Mouse (Mus musculus) lung, postnatal 10 days (tissue): ENCODE results near the gene Adap1.
"Not testable (repeated sequence)": the region's sequence is repeated elsewhere in the genome, so short reads cannot be mapped to it uniquely, and the experiment has no call there.

Experiments
- DNase-seq: peaks from one replicate; pipeline ENCODE4 v3.0.0; 2021

Gene Adap1

DNA sequence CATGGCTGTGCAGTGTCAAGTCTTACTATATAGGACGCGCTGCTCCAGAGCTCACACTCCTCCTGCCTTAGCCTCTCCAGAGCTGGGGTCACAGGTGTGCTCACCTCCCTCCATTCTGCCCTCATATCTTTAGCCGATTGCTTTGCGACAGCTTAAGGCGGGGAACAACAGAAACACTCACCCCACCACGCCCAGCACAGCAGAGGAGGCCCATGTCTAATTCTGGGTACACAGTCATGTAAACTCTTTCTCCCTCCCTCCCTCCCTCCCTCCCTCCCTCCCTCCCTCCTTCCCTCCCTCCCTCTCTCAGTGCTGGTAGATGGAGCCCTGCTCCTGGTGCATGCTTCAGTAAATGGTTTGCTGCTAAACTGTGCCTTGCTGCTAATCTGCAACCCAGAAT, 24.3 kb upstream of the Adap1 start:
- DNase-seq, result no peak

DNA sequence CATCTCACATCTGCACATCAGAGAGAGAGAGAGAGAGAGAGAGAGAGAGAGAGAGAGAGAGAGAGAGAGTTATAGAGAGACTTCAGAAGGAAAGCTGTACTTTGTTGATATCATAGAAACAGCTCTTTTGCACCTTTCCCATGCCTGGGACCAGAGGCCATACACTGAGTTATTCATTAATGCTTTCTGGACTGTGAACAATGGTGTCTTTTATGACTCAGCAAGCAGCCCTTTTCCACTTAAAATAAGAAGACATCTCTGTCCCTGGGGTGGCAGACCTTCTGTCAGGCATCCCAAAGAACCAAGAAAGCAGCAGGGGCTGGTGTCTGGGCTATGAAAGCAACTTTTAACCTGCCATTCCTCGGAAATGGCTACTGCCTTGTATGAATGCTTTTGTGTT, 21.8 kb upstream of the Adap1 start:
- DNase-seq, result no peak

DNA sequence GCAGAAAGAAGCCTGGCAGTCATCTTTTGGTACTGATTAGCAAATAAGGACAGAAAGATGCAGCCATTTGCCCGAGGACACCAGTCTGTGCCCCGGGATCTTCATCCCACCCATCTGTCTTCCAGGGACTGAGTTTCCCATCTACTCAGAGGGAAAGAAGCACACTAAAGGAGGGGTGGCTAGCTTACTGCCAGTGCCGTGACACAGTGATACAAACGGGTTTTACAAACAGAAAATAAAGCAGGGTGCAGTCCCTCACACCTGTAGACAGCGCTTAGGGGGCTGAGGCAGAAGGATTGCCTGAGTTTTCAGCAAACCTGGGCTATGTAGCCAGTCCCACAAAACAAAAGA, 19.9 kb upstream of the Adap1 start:
- no peak for DNase-seq

DNA sequence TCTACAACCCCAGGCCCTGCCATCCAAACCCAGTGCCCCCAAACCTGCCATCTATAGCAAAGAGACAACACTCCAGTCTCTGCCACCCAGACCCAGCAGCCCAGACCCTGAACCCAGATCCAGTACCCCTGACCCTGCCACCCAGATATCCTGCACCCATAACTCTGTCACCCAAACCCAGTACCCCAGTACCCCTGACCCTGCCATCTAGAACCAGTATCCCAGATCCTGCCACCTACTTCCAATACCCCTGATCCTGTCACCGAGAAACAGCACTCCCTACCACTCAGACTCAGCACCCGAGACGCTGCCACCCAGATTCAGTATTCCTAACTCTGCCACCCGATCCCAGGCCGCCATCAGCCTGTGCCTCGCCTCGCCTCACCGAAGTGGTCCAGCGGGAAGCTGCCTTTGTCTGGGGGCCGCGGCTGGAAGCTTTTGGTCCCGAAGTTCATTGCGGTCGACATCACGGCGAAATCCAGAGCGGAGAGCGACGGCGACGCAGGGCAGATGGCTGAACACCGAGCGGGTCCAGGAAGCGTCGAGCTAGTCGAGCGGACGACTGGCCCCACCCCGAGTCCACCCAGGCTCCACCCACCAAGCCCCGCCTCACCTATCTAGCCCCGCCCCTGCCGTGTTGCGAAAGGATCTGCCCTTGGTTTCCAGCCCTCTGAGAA, 19.4 kb upstream of the Adap1 start:
- DNase-seq, result peak; percentile 97

DNA sequence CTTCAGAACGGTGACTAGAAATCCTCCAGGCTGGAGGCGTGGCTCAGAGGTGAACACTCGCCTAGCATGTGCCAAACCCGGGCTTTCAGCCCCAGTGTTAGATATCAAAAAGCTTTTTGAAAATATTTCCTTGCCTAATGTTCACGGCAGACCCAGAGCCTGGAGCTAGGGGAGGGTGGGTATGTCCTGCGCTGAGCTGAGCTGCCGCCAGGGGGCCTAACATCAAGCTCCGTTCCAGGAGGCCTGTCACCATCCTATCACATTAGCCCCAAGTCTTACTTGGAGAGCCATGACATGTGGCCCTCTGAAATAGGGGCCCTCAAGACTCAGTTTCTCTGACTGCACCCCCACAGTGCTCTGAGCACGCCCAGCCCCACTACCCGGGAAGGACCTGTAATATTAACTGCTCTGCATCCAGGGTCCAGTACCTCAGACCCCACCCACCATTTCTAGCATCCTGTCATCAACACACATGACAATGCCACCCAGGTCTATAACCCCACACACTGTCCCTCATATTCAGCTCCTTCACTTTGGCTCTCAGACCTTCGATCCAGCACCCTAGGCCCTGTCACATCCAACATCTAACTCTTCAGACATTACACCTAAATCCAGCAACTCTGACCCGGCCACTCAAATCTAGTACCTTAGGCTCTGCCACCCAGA, 18.7 kb upstream of the Adap1 start:
- peak; percentile 90 for DNase-seq

DNA sequence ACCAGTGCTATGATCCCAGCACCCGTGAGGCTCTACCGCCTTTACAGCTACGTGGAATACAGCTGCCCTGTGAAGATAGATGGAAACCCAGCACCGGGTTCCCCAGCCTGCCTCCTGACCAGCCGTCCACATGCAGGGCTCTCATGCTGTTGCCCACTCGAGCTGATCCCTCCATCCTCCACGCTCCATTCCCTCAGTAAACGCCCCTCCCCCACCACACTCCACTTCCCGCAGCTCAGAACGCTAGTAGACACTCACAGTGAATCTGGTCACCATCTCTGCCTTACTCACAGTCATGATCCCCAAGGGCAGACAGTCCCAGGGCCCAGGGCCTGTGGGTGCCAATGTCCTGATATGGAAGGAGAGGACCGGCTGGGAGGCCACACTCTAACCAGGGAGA, 13.5 kb upstream of the Adap1 start:
- DNase-seq, result no peak

DNA sequence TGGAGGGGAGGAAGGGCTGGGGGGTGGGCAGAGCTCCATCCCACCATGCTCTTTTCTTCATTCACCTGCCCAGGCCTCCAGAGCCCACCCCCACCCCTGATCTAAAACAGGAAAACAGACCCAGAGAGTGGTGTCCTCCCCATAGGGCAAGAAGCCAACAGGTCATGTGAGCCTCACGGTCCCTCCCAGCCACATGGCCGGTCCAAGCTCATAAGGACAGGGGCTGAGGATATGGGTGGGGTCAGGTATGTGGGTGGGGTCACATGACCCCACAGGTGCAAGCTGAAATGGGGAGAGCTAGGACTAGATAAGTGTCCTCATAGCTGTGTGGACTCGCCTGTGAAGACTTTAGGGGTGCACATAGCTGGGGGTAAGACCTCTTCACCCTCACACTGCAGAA, 13.0 kb upstream of the Adap1 start:
- peak; percentile 44 for DNase-seq

DNA sequence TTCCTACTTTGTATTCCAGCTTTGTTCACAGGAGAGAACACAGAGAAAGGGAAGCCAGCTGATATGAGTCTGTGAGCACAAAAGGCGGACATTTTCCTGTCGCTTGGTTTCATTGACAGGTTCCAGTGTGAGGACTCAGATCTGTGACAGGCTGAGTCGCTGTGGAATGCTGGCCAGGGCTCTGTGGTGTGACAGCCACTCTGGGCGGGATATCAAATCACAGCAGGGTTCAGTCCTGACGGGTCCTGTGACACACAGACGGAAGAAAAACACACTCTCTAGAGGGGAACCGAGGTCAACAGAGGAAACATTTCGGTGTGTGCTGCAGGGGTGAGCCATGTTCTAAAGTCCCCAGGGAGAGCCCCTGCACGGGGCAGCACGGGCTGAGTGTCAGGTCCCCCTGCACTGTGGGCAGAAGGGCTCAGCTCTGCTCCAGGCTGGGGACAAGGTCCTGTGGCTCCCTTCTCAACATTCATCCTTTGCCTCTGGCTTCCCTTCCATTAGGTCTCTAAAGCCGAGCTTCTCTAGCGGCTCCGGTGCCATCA, 12.5 kb upstream of the Adap1 start:
- DNase-seq, result no peak

DNA sequence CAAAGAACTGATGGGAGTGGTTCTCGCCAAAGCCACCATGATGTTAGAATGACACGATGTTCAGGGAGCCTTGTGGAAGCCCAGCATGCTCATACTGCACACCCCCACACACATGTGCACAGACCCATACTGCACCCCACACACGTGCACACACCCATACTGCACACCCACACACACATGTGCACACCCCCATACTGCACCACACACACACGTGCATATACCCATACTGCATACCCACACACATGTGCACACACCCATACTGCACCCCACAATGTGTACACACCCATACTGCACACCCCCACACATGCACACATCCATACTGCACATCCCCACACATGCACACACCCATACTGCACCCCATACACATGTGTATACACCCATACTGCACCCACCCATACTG, 10.2 kb upstream of the Adap1 start:
- DNase-seq, result no peak

DNA sequence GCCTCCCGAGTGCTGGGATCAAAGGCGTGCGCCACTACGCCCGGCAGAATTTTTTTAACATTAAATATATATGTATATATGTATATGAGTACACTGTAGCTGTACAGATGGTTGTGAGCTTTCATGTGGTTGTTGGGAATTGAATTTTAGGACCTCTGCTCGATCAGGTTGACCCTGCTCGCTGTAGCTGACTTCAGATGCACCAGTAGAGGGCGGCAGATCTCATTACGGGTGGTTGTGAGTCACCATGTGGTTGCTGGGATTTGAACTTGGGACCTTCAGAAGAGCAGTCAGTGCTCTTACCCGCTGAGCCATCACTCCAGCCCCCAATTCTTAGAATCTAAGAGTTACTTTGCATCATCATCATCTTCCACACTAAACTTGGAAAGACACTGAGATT, 9.0 kb upstream of the Adap1 start:
- not testable (repeated sequence) for DNase-seq

DNA sequence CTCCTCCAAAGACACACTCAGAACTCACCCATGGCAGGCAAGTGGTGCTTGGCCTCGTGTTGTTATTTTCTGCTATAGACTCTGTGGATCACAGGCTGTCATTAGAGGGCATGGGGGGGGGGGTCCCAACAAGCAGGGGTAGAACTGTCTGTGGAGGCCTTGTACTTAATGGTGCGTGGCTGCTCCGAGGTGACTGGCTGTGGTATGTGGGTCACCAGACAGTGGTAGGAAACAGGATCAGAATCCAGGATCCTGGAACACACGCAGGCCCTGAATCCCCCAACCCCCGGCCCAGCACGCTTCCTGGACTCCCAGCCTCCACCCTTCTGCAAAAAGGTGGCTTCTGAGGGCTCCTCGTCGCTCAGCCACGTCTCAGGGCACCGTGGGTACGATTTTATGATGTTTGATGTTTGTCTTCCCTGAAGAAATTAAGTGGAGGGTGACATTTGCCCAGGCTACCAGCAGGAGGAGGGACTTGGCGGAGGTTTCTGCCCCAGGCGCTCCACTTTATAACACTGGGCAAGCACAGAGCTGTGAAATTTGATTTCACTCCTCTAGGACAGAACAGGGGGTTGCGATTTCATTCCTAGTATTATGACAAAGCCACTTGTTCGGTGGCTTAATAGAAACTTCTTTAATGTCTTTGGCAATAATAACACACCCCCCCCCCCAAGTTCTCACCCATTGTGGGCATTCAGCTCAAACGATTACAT, 8.0 kb upstream of the Adap1 start:
- DNase-seq, result no peak

DNA sequence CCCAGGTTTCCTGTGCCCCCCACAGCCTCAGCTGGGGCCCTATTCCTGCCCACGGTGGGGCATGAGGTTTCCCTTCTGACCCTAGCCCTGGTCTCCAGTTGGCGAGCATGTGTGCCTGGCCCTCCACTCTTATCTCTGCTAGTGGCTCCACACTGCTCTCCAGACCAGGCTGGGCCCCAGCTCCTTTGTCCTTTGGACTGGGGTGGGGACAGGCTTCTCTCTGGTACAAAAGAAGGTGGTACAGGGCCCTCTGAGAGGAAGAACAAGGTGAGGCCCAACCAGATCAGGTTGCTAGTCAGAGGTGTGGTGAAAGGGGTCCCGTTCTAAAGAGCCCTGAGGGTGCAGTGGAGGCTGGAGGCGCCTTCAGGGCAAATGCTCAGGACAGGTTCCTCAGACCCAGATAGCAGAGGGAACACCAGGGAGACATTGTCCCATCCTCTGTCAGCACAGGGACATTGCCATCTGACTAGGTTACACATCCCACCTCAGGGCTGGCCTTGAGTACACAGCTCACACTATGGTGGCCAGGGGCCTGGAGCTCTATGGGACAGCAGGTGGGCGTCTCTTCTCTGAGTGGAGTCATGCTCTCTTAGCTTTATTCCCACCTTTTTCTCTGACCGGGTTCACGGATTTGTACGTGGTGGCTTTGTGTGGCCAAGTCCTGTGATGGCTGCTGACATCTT, 7.3 kb upstream of the Adap1 start:
- no peak for DNase-seq

DNA sequence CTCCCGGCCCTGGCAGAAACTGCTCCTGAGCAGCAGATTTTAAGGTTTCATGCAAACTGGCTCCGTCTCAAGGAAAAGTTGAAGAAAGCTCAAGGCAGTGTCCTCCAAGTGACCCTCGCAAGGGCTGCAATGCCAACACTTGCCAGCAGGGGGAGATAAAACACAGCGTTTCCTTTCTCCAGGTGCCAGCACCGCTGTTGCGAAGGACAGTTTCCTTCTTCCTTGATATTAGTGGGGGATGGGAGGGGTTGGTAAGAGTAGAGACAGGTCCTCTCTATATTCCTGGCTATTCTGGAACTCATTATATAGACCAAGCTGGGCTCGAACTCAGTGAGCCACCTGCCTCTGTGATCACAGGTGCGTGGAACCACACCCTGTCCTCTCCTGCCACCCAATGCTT, 6.3 kb upstream of the Adap1 start:
- DNase-seq, result peak; percentile 89

DNA sequence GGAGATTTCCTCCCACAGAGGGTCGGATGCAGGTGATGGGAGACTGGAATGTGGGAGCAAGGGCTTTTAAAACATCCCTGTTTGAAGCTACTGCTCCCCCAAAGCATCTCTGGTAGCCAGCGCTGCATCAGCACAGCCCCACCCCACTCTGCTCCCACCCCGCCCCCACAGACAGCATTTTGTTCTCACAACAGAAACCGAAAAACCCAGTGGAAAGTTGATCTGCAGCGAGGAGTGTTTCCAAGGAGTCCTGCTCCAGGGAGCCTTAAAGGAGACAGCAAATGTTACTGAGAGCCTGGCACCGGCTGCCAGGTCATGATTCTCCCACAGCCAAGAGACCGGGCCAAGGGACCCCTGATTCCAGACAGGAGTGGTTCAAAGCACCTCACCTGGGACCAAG, 5.3 kb upstream of the Adap1 start:
- no peak for DNase-seq

DNA sequence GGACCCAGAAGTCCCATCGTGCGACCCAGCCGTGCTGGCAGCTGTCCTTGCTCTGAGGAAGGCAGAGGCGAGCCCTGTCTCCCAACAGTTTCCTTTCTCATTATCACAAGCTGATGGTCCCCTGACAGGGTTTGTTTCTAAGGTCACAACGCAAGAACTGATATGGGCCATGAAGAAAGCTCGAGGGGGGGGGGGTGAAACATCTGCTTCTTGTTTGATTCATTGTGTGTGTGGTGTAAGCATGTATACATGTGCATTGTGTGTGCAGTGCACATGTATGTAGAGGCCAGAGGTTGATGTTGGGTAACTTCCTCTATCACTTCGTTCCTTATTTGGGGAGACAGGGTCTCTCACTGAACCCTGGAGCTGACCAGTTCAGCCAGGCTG, 2.2 kb upstream of the Adap1 start:
- no peak for DNase-seq

DNA sequence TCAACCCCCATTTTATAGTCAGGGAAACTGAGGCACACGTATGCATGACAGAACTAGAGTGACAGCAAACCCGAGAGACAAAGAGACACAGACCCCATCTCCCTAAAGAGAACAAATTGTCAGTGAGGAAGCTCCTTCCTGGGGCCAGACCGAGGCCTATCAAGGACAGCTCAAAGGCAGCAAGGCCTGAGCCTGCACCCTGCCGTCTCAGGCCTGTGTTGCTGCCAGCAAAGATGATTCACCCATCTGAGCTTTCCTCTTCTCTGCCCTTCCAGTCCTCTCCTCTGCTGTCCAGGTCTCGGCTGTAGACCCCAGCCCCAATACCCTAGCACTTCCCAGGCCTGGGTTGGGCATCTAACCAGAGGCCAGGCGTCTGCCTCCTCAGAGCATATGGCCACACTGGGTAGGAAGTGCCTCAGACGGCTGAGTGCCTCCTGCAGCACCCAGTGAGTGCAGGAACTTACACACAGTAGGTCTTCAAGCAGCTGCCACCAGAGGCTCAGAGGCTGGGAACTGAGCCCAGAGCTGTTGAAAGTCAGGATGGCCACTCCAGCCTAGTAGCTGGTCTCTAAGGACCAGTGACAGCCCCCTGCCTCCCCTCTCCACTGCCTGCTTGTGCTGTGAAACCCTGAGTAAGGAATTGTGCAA, 1.7 kb upstream of the Adap1 start:
- no peak for DNase-seq

DNA sequence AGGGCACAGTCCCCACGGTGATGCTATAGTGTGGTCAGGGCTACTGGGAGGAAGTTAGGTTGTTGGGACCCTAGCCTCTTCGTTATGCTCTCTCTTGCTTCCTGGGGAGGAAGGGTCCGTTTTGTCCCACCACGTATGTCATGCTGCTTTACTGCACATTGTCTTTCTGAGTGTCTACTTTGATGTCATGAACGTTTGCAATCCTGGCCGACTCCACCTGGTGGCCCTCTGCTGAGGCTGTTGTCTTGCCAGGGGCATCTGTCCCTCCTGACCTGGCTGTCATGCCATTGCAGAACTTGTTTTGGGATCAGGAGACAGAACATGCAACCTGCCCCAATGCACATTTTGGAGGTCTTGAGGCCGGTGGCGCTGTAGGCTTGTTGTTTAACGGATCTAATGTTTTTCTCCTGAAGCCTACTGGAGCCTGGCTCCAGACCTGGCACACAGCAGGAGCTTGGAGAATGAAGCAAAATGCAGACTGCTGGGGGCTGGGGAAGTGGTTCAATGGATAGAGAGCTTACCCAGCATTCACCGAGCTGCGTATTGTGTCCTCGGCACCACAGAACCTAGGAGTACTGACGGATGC, 782 bp upstream of the Adap1 start:
- no peak for DNase-seq

DNA sequence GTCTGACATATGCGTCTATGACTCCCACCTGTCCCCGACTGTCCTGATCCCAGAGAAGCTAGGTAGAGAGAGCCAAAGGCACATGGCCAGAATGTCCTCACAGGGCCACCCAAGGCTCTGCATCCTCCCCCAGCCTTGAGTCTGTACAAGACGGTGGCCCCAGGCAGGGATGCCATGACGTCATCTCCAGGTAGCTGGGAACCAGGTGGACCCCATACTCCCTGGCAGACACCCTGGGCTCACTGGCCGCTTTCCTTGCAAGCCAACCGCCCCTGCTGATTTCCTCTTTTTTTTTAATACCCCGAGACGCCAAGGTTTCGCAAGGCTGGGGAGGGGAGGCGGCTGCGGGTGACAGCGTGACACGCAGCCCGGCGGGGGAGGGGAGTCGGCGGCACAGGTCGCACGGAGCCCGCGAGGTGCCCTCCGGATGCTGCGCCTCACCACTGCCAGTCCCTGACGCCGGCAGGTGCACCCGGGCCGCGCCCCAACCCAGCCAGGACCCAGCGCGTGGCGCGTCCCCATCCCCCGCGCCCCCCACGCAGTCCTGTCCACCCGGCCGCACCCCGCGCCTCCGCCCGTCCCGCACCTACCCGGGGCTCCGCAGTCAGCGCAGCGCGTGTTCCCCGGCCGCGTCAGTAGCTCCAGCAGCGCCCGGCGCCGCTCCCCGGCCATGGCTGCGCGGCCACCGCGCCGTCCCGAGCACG, 579 bp downstream of the Adap1 start:
- peak; percentile 48 for DNase-seq

DNA sequence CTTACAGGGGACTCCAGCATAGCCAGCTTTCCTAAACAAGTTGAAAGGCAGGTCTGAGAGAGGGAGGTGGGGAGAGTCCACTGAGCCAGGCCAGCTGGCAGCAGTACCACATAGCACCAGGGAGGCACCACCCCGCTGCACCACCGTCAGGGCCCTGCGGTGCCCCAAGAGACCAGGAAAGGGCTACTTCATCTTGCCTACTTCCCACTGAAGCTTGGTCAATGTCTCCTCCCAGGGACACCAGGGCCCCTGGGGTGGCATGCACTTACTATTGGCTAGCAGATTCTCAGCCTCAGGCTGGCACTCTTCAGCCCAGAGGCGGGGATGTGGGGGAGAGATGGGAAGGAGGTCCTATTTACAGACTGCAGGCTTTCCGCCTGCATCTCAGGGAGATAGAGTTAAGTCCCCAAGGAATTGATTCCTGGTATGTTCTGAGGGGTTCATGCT, 1.4 kb downstream of the Adap1 start:
- no peak for DNase-seq

DNA sequence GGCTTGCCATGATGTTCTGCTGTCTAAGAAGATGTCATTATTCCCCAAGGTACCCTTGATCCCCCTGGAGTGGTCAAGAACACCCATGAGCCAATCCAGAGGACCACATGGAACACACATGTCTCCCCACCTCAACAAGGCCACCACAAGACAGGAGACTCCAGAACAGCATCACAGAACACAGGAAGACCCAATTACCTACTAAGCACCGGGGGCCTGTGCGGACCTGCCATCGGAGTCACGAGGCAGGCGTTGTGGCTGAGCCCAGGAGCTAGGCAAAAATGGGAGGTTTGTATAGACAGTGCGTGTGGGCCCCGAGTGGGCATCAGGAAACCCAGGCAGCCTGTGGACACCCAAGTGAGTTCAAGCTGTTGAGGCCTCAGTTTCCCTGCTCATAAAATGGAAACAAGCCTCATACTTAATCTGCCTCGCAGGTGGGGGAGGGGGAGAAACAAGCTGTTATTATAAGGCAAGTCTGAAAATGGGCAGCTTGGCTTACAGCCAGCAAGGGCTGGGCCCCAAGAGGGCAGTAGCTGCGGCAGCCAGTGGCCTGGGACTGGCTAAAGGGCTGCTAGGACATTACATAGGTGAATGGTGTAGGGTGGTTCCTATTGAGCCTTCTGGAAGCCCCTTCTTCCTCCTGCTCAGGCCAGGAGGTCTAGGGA, 2.0 kb downstream of the Adap1 start:
- DNase-seq, result peak; percentile 35

DNA sequence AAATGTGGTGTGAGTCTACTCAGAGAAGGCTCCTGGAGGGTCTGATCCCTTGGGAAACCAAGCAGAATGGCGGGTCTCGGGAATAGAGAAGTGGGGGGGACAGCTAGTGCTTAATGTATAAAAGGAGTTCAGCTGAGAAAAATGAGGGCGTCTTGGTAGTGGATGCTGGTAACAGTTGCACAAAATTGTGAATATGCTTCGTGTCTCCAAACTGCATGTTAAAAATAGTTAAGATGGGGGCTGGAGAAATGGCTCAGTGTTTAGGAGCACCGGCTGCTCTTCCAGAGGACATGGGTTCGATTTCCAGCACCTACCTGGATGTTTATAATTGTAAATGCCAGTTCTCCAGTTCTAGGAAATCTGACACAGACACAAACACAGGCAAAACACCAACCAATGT, 4.1 kb downstream of the Adap1 start:
- no peak for DNase-seq
